Mouse (Mus musculus): ENCODE measurements around the gene Snrnp70. TPM values are rescaled to one million over a fixed set of nuclear protein-coding genes. Genes with fewer than 3 reads are reported as not detected.

Snrnp70 gene
- total and polyA plus RNA-seq, 3 experiments = 182 to 457 (median 197) TPM

DNA sequence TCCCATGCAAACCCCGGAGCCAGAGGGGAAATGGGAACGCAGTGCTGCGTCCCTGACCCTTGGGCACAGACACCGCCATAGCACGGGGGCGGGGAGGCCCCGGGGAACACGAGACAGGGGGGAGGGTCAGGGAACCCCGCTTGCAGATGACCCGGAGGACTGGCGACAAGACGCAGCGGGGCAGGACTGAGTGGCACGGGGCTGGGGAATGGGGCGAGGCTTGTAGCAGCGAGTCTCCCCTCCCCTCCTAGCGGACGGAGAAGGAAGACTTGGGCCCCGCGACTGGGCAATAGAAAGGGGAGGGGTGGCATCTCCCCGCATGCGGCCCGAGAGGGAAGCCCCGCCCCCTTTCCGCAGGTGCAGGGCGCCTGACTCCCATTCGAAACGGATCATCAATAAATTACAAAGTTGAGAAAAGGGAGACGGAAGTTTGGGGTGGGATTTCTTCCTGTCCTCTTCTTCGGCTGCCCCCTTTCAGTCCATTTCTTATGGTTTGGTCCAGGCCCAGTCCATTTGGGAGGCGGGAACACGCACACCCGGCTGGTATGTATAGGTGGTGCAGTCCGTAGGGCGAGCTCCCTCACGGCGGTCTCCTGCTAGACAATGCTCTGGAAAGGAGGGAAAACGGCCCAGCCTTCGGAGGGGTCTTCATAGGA, 56.0 kb downstream of the Snrnp70 start:
- Histone ChIP-seq H3K27me3 (replicated peaks) (peaks cover 68% of the 10 kb centered on the region), H3K4me2 (ENCODE audit: insufficient read depth, low read depth, poor library complexity, severe bottlenecking) (peak overlapping the region; percentile 86), H3K36me3 (replicated peaks in 1 of 2; ENCODE audit: control insufficient read depth in 1 of 2, insufficient read depth in 1 of 2, low read length in 1 of 2) (no peaks in the 10 kb centered on the region), H3K27ac (ENCODE audit: insufficient read depth, low read depth) (no peak overlapping the region), H3K9me3 (replicated peaks; ENCODE audit: low read length) (peaks cover 2% of the 10 kb centered on the region), H3K79me2 (replicated peaks; ENCODE audit: control insufficient read depth, extremely low read depth, insufficient read depth, poor library complexity, severe bottlenecking) (no peaks in the 10 kb centered on the region), H3K4me3 (replicated peaks in 1 of 3; ENCODE audit: low read depth in 2 of 3, low read length in 2 of 3, poor library complexity in 1 of 3) (peak overlapping the region; percentile 42 to 60 (median 42)), H3K4me1 (ENCODE audit: control insufficient read depth in 1 of 2, insufficient read depth in 2 of 2) (peaks cover 34 to 58% of the 10 kb centered on the region in 2 experiments), H3K9ac (ENCODE audit: insufficient read depth, low read depth) (peak overlapping the region; percentile 18)
- DNase-seq (ENCODE audit: extremely low read depth) = peak; percentile 63
- in situ Hi-C loops (cut with MboI; ENCODE audit: low pct_ligation_motif_present, low pct_unique_long_range_greater_than_20kb, low sequenced_read_pairs) = no loop called here
- TF ChIP-seq GABPA (IDR thresholded peaks at IDR 0.05; ENCODE audit: insufficient replicate concordance, low read depth, low read length) (no peak), ZMIZ1 (IDR thresholded peaks at IDR 0.05; ENCODE audit: low read depth, low read length) (peak; percentile 17; the same call in 1 of the 2 replicates), CHD2 (IDR thresholded peaks at IDR 0.05; ENCODE audit: low read length) (peak; percentile 65; the same call in 1 of the 2 replicates), RCOR1 (conservative IDR thresholded peaks at IDR 0.05; ENCODE audit: low read depth, low read length) (0 out of 2 replicates have a peak, but pooled peaks have one; percentile 29), ZKSCAN1 (IDR thresholded peaks at IDR 0.05; ENCODE audit: borderline replicate concordance, low read depth, low read length) (no peak), POLR2AphosphoS2 (IDR thresholded peaks at IDR 0.05; ENCODE audit: low read depth, low read length) (no peak), ZC3H11A (IDR thresholded peaks at IDR 0.05; ENCODE audit: low read depth, low read length) (no peak), RAD21 (IDR thresholded peaks at IDR 0.05; ENCODE audit: low read depth, low read length) (no peak), NRF1 (IDR thresholded peaks at IDR 0.05; ENCODE audit: low read depth, low read length) (0 out of 2 replicates have a peak, but pooled peaks have one; percentile 5), EP300 (IDR thresholded peaks at IDR 0.05; ENCODE audit: low read length) (no peak), IRF4 (IDR thresholded peaks at IDR 0.05; ENCODE audit: low read depth, low read length) (0 out of 2 replicates have a peak, but pooled peaks have one; percentile 23), BHLHE40 (IDR thresholded peaks at IDR 0.05; ENCODE audit: low read depth, low read length) (peak; percentile 70), MAFK (IDR thresholded peaks at IDR 0.05; ENCODE audit: insufficient replicate concordance, low read length) (no peak), ETS1 (conservative IDR thresholded peaks at IDR 0.05; ENCODE audit: low read depth, low read length) (peak; percentile 57; the same call in 1 of the 2 replicates), TCF12 (IDR thresholded peaks at IDR 0.05; ENCODE audit: low read depth, low read length) (peak; percentile 45; the same call in 1 of the 2 replicates), JUND (conservative IDR thresholded peaks at IDR 0.05; ENCODE audit: low read depth, low read length) (no peak), CTCF (conservative IDR thresholded peaks at IDR 0.05 in 1 of 2, IDR thresholded peaks at IDR 0.05 in 1 of 2; ENCODE audit: low read depth in 2 of 2, low read length in 2 of 2) (peak in 1 of 2 experiments; percentile 22; a peak in 1 of 4 replicates), JUN (IDR thresholded peaks at IDR 0.05; ENCODE audit: insufficient read depth, low read depth, low read length) (no peak), USF1 (IDR thresholded peaks at IDR 0.05; ENCODE audit: low read depth, low read length) (no peak), NELFE (IDR thresholded peaks at IDR 0.05; ENCODE audit: low read depth, low read length) (no peak), MAX (IDR thresholded peaks at IDR 0.05; ENCODE audit: low read length) (peak; percentile 67), SIN3A (IDR thresholded peaks at IDR 0.05; ENCODE audit: low read length) (peak; percentile 86), TBP (conservative IDR thresholded peaks at IDR 0.05; ENCODE audit: low read depth, low read length) (0 out of 2 replicates have a peak, but pooled peaks have one; percentile 40), KAT2A (IDR thresholded peaks at IDR 0.05; ENCODE audit: insufficient replicate concordance, low read length) (no peak), USF2 (conservative IDR thresholded peaks at IDR 0.05; ENCODE audit: low read depth, low read length) (no peak), HCFC1 (IDR thresholded peaks at IDR 0.05; ENCODE audit: low read depth, low read length) (no peak), ELF1 (IDR thresholded peaks at IDR 0.05; ENCODE audit: low read depth, low read length) (peak; percentile 61; the same call in 1 of the 2 replicates), MAZ (IDR thresholded peaks at IDR 0.05; ENCODE audit: low read depth, low read length) (peak; percentile 86), PAX5 (IDR thresholded peaks at IDR 0.05; ENCODE audit: low read length) (no peak), UBTF (IDR thresholded peaks at IDR 0.05; ENCODE audit: low read depth, low read length) (no peak), POLR2A (IDR thresholded peaks at IDR 0.05; ENCODE audit: low read depth, low read length) (peak; percentile 47), MYC (IDR thresholded peaks at IDR 0.05; ENCODE audit: low read depth, low read length) (0 out of 2 replicates have a peak, but pooled peaks have one; percentile 46), ZNF384 (IDR thresholded peaks at IDR 0.05; ENCODE audit: low read depth, low read length) (no peak), CHD1 (IDR thresholded peaks at IDR 0.05; ENCODE audit: low read depth, low read length) (peak; percentile 99), MXI1 (IDR thresholded peaks at IDR 0.05; ENCODE audit: low read depth, low read length) (peak; percentile 68), MEF2A (IDR thresholded peaks at IDR 0.05; ENCODE audit: borderline replicate concordance, low read depth, low read length) (peak; percentile 45; the same call in 1 of the 2 replicates), SMC3 (IDR thresholded peaks at IDR 0.05; ENCODE audit: low read depth, low read length) (no peak), E2F4 (IDR thresholded peaks at IDR 0.05; ENCODE audit: insufficient replicate concordance, low read depth, low read length) (0 out of 2 replicates have a peak, but pooled peaks have one; percentile 18)
- dilution Hi-C loops (cut with MboI; ENCODE audit: extremely low pct_ligation_motif_present, extremely low pct_unique_long_range_greater_than_20kb, low sequenced_read_pairs) = no loop called here
